Mouse (Mus musculus) telencephalon, adult 2 months (tissue): ENCODE results near the gene Hist1h4j.
A peak's percentile ranks its signal among the peaks of the same experiment; 100 is the strongest.

Experiments
- DNase-seq: peaks from one replicate; pipeline ENCODE4 v3.0.0-alpha.2; 2011; ENCODE audit warnings: low read depth, low spot score

Gene Hist1h4j

DNA sequence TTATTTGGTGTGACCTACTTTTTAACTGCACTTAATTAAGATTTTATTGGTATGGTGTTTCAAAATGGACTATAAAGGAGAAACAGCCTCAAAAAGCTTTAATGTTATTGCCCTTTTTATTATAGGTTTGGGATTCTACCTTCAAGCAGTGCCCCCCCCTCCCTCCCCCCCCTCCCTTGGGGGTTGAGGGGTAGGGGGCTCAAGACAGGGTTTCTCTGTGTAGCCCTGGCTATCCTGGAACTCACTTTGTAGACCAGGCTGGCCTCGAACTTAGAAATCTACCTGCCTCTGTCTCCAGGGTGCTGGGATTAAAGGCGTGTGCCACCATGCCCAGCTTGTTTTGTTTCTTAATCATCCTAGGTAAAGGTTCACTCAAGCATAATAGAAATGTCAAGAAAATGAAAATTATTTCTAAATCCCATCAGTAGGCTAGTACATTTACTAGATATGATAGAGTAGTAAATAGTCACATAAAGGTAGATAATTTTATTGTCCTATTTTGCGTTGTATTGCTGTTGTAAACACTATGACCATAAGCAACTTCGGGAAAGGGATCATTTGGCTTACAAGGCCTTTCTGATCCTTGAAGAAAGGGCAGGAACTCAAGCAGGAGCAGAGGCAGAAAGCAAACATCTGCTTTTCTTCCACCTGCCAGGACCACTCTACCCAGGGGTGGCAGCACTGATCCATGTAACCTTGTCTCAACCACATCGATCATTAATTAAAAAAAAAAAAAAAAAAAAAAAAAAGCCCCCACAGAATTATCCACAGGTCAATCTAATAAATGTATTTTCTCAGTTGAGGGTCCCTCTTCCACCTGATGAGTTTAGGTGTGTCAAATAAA, 11.6 kb upstream of the Hist1h4j start:
- no peak for DNase-seq

DNA sequence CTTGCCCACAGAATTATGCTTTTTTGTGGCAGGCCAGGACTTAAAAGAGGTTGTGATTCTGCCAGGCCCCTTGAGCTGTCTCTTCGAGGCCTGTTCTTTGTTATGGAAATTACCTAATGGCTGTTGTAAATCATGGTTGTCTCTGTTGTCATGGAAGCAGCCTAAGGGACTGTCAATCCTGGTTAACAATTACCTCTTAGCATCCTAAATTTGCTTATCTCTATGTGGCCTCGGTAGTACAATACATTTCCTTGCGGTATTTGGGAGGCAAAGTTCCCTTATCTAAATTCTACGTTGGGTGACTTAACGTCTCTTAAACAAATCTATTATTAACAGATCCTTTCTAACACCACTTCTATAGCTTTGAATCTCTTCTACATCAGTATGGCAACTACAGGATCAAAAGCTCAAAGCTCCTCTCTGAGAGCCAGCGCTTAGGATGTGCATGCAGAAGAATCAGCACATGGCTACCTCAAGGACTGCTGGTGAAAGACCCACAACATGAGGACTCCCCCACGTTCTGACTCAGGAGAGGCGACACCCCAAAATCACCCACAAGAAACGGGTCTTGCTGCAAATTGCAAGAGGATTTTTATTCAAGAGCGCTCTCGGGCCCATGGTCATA, 6.8 kb upstream of the Hist1h4j start:
- no peak for DNase-seq

DNA sequence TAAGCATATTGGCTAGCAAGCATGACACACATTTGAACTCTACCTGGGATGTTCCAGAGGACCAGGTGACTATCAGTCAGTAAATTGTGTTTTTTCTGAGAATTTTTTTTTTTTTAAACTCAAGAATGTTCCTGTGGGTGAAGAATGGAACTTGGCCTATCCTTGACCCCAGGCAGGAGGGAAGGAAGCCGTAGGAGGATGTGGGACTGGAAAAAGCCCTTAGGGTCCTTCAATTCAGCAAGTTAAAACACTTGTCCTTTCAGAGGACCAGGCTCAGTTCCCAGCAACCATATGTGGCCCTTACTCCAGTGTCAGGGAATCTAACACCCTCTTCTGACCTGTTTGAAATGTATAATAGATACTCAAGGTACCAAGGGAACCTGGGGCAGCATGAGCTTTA, 5.3 kb upstream of the Hist1h4j start:
- DNase-seq = no peak

DNA sequence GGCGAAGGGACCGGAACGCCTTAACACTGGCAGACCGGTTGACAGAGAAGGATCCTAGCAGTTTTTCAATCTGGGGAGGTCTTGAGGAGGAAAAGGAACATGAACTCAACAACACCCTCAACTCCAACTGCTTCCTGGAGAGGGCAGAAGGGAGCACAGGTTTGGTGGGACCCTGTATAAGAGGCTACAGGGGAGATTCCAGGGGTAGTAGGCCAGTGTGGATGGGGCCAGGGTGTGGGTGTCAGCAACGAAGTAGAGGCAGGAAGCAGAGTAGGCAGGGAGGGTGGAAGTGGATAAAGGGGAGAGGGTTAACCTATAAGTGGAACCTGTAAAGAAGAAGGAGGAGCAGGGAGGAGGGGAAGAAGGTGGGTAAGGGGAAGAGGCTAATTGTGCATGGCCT, 1.4 kb upstream of the Hist1h4j start:
- no peak for DNase-seq

DNA sequence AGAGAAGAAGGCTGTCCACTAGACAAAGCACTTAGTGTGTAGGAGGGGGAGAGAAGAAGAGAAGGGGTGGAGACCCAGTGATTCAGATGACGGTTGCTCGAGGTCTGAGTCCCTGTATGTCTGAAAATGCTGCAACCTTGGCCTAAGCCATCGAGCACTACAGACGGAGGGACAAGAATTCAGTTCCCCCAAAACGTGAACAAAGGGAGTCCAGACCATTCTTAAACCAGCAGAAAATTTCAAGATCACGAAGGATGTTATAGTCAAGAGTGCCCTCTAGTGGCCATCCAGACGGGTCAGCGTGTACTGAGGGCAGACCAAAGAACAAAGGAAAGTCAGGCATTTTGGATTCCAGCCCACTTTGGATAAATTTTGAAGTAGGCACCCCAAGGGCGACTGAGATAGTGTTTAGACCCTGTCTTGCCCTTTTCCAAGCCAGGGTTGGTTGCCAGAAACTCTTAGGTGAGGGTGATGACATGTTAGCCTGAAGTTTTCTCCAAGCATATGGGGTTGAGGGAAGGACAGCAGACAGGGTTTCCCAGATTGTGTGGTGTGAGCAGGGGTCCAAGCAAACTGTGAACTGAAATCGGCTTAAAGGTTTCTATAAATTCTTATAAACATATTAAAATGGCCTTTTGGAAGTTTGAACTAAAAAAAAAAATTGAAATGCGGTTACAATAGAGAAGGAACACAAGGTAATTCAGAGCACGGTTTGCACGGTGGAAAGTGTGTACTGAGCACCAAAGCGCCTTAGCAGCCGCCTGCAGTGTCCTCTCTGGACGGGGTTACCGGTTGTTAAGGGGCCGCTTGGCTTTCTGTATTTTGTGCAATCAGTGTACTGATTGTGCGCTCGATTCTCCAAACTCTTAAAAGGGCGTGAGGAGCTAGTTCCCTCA, 606 bp upstream of the Hist1h4j start:
- no peak for DNase-seq

DNA sequence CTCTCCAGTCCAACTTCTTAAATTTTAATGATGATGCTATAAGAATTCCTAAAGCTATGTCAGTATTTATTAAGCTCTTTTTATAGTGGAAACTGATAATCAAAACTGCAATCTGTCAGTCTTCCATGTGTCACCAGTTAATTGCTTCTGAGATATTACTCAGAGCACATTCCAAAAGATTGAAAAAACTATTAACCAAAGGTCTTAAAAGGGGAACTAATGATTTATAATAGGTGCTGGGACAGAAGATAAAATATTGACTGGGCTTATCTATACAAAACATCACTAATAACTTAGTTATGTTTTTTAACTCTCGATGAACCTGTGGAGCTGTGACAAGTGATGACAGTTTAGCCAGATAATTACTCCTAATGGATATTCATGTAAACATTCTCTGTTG, 10.1 kb downstream of the Hist1h4j start:
- DNase-seq = no peak

DNA sequence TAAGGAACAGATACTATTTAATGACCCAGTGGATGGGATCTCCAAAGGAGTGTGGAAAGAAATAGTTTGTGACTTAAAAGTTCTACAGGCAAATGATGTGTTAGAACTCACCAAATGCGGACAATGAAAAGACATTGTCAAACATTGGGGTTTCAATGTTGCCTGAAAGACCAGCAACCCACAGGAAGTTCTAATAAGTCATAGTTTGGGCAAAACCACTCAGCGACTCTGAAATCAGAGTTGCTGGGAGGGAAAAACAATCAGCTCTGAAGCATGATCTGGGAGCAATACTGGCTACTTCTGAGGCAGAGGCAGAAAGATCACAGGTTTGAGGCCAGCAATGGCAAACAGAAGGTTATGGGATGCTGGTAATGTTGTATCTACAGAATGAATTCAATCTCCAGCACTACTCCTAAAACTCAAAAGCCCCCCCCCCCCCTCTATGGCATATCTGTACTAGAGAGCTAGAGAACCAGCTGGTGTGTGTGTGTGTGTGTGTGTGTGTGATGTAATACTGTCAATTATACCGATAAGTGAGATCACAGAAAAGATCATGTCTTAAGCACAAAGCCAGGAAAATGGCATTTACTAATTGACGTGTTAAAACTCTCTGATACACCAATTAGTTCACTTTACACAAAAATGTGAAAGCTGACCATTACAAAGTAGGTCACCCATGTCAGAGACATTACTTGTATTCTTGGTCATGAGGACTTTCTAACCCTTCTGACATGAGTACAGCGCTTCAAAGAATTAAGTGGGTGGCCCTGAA, 14.7 kb downstream of the Hist1h4j start:
- DNase-seq = no peak

DNA sequence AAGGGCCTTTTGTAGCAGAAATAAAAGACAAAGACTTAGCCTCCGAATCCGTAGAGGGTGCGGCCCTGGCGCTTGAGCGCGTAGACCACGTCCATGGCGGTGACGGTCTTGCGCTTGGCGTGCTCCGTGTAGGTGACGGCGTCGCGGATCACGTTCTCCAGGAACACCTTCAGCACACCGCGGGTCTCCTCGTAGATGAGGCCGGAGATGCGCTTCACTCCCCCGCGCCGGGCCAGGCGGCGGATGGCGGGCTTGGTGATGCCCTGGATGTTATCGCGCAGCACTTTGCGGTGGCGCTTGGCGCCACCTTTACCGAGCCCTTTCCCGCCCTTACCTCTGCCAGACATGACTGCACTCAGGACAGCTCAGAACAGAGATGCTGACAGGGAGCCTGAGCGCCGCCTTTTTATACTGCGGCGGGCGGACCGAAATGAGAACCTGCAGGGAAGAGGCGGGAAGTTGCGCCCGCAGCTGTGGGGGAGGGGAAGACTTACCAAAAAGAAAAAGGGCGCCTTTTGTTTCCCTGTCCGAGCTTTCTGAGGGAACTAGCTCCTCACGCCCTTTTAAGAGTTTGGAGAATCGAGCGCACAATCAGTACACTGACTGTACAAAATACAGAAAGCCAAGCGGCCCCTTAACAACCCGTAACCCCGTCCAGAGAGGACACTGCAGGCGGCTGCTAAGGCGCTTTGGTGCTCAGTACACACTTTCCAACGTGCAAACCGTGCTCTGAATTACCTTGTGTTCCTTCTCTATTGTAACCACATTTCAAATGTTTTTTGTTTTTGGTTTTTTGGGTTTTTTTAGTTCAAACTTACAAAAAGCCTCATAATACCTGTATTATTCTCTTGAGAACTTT, 15.5 kb downstream of the Hist1h4j start, which contains the start of gene Hist1h4k:
Gene Hist1h4k, minus strand, starts transcription at position 347 of the 859 bp plus-strand sequence.
- DNase-seq = peak; percentile 77

DNA sequence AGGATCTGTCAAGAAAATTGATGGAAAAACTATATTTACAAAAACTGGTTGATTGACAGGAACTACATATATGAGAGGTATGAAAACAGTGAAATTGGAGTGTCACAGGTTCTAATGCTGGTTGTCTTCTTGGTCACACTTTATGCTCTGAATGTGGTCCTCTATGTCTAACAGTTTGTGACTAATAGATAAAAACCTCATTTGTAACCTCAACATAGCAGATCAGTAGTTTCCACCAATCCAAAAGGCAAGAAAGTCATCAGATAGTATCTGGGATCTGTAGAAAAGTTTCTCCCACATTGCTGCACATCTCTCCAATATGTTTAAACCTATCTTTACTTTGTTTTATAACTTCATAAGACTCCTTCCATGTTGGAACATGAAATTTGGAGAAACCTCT, 16.6 kb downstream of the Hist1h4j start:
- DNase-seq = no peak

DNA sequence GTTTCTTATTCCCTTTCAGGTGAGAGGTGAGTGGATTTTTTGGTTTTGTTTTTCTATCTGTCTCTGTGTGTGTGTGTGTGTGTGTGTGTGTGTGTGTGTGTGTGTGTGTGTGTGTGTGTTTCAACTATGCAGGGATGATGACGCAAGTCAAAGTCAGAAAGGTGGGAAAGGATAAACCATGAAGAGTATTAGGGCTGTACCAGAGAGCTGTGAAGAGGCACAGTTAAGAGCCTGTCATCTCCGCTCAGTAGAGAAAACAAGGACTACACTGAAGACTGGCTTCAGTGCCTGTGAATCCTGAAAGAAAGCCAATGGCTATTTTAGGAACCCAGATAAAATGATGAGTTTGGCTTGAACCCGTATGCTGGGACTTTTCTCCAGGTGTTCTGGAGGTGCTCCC, 17.0 kb downstream of the Hist1h4j start:
- no peak for DNase-seq

DNA sequence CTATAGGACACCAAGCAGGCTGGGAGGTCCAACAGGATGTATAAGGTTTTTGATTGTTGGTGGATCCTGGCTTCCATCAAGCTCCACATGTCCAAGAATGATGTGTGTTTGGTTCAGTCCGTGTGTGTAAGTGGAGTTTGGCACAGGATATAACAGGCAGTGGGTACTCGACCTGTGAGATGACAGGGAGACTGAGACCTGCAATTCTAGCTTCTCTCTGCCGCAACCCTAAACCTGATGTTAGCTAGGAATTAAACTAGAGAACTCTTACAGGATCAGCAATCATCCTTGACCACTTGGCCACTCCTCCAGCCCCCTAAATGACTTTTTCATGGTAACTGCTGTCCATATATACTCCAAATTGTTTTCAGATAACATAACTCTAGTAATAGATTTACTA, 17.5 kb downstream of the Hist1h4j start:
- no peak for DNase-seq

DNA sequence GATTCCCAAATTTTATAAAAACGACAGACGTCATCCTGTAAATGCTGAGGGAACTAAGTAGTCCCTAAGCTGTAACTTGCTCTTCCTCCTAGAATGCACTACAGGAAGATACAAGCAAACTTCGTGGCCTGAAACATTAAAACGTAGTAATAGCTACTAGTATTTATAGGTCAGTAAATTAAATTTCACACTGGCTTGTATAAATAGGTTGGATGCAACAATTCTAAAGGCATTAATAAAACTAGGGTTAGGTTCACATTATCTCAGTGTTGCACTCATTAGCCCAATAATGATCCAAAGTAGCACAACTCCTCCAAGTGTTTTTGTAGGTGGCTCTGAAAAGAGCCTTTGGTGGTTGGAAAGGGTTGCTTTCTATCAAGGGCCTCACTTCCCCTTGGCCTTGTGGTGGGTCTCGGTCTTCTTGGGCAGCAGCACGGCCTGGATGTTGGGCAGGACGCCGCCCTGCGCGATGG, 18.2 kb downstream of the Hist1h4j start:
- peak; percentile 6 for DNase-seq

DNA sequence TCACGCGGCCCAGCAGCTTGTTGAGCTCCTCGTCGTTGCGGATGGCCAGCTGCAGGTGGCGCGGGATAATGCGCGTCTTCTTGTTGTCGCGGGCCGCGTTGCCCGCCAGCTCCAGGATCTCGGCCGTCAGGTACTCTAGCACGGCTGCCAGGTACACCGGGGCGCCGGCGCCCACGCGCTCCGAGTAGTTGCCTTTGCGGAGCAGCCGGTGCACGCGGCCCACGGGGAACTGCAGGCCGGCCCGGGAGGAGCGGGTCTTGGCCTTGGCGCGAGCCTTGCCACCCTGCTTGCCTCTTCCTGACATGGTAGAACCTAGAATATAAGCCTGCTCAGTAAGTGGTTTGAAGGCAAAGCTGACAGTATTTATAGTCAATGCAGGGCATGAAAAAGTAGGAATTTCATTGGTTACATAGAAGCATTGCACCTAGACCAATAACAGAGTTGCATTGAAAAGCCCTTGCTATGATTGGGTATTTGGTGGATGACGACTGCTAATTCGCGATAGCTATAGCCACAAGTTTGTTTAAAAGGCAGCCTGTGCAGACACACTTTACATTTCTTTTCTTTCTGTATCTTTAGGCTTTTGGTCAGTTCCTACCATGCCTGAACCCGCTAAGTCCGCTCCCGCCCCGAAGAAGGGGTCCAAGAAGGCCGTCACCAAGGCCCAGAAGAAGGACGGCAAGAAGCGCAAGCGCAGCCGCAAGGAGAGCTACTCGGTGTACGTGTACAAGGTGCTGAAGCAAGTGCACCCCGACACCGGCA, 18.8 kb downstream of the Hist1h4j start, which contains the start of the genes Hist1h2ak and Hist1h2bn:
Gene Hist1h2ak, minus strand, starts transcription at position 304 of the 762 bp plus-strand sequence.
Gene Hist1h2bn, plus strand, starts transcription at position 600 of the 762 bp plus-strand sequence.
- peak; percentile 98 for DNase-seq

DNA sequence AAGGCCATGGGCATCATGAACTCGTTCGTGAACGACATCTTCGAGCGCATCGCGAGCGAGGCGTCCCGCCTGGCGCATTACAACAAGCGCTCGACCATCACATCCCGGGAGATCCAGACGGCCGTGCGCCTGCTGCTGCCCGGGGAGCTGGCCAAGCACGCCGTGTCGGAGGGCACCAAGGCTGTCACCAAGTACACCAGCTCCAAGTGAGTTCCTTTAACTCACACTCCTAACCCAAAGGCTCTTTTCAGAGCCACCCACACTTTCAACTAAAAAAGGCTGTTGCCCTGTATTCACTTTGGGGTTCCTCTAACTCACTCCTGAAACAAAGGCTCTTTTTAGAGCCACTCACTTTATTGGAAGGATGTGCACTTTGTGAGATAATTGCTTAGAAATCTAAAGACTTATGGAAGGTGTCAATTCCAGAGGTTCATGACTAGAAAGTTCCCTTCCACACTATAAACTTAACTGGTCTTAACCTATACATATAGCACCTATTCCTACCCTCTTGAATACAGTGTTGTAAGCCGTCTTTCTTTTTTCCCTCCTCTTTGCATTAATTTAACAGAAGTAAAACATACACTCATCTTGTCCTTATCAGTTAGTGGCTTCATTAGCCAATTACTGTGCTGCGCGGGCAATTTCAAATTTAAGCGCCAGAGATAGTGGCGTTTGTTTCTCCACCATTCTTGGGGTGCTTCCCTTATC, 19.6 kb downstream of the Hist1h4j start:
- peak; percentile 22 for DNase-seq

DNA sequence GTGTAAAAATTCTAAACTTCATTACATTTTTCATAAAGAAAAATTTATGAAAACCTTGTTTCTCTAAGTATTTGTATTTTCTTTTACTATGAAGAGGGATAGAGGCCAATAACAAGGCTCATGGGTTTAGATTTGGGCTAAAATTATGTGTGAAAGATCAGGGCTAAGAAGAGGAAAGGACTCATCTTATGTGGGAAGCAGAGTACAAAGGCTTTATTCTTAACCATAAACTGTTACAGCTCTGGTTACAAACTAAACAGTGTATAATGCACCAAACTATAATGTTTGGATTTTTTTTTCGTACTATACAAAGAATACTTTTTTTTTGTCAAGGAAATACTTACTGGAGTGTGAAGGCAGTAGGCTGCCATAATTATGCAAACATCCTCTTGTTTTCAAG, 20.8 kb downstream of the Hist1h4j start:
- no peak for DNase-seq

DNA sequence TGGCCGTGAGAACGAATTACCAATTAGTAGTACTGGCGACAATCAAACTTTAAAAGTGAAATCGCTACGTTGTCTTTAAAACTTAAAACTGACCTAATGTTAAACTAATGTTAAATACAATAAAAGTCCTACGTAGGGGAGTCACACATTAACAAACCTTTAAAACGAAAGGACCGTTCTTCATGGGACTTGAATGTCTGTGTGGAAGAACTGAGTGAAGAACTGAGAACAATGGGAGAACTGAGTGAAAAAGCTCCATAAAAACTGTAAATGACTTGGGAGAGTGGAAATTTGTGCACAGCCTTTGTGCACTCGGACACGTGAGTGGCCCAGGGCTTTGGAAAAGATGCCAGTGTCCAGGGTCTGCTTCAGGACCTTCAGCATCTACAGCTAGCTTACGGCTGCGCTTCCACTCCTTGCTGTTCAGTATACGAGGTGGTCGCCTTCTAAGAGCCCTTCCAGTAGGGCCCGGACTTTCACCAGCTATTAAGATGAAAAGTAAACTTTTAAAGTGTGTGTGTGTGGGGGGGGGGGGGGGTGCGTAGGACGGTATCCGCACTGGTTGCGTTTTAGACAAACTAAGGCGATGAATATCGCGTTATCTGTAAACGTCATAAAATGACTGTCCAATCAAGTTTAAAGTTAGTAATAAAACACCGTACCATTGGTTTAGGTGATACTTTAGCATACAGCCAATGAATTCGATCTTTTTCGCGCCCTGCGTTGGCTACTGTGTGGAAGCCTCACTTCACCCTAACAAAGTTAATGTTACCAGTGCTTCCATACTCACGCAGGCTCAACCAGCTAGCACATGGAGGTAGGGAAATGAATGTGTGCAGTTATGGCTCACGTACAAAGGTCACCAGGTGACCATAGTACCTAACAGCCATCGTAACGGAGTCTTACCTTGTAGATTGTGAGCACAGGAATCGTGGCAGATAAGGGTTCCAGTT, 44.2 kb downstream of the Hist1h4j start:
- DNase-seq = peak; percentile 93
